In the genomic region with DNA sequence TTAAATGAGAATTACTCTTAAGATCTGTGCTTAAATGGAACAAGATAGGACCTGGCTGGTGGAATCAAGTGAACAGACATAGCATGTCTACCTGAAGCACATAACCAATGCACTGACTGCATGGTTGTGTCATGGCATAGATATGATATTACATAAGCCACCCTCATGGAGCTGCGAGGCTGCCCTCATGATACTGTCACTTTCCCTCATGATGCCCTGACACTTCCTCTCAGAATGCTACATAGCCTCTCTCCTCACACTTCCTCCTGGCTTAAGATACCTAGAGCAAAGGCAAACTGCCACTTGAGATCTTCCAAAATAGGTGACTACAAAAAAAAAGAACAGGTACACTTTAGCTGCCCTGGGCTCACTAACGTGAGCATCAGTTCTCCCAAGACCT, we compare ENCODE assay signal across 25 mouse cellular contexts.
"Had no signal": no experiment of that assay in that cellular context is flagged by ENCODE, and none has a peak within 500 bp of the region (broad histone marks: within the 10 kb centered on the region; RNA-seq: fewer than 3 reads in every experiment).

No protein-coding gene starts in this region.

- H3K4me1 ChIP-seq: hindbrain, embryonic 13.5 days; limb, embryonic 13.5 days; limb, embryonic 15.5 days; liver, embryonic 12.5 days had no signal

- DNase-seq: gastrocnemius, adult 2 months; gastrocnemius, postnatal 10 days; gastrocnemius, postnatal 25 days; heart, adult 2 months; heart, postnatal 36 days; kidney, adult 11 months; kidney, adult 2 months; kidney, adult 9 months; kidney, postnatal 14 days; kidney, postnatal 36 days; layer of hippocampus, adult 9-11 months; layer of hippocampus, postnatal 36 days; left cerebral cortex, postnatal 4 days had no signal

- ATAC-seq: hindbrain, postnatal 0 days; intestine, embryonic 16.5 days; liver, embryonic 12.5 days had no signal

- H3K27me3 ChIP-seq: heart, embryonic 15.5 days; hindbrain, embryonic 13.5 days; hindbrain, embryonic 15.5 days; kidney, embryonic 15.5 days; limb, embryonic 13.5 days; limb, embryonic 15.5 days; liver, embryonic 12.5 days had no signal

- H3K9me3 ChIP-seq: heart, embryonic 13.5 days; heart, embryonic 15.5 days; hindbrain, embryonic 13.5 days; hindbrain, embryonic 15.5 days; kidney, embryonic 15.5 days; limb, embryonic 13.5 days; limb, embryonic 15.5 days; liver, embryonic 12.5 days had no signal

- H3K27ac ChIP-seq: gastrocnemius, adult 2 months; heart, adult 2 months; heart, embryonic 13.5 days; heart, embryonic 15.5 days; hindbrain, embryonic 13.5 days; hindbrain, embryonic 15.5 days; hindbrain, postnatal 0 days; kidney, embryonic 15.5 days; kidney, postnatal 0 days; limb, embryonic 13.5 days; limb, embryonic 15.5 days; liver, embryonic 12.5 days had no signal

- H3K9ac ChIP-seq: heart, embryonic 13.5 days; heart, embryonic 15.5 days; hindbrain, embryonic 13.5 days; hindbrain, embryonic 15.5 days; kidney, embryonic 15.5 days; limb, embryonic 13.5 days; limb, embryonic 15.5 days; liver, embryonic 12.5 days had no signal

- H3K4me2 ChIP-seq: heart, embryonic 11.5 days; heart, embryonic 13.5 days; heart, embryonic 15.5 days; hindbrain, embryonic 13.5 days; hindbrain, embryonic 15.5 days; kidney, embryonic 15.5 days; limb, embryonic 13.5 days; limb, embryonic 15.5 days; liver, embryonic 12.5 days had no signal

- H3K4me3 ChIP-seq: gastrocnemius, adult 2 months; heart, adult 2 months; heart, embryonic 13.5 days; heart, embryonic 15.5 days; hindbrain, embryonic 13.5 days; hindbrain, embryonic 15.5 days; kidney, embryonic 15.5 days; limb, embryonic 13.5 days; limb, embryonic 15.5 days; liver, embryonic 12.5 days had no signal

- H3K36me3 ChIP-seq: heart, embryonic 13.5 days; heart, embryonic 15.5 days; hindbrain, embryonic 13.5 days; hindbrain, embryonic 15.5 days; kidney, embryonic 15.5 days; limb, embryonic 13.5 days; limb, embryonic 15.5 days; liver, embryonic 12.5 days had no signal
